In genomic region chr5:37458236-37458635, GRCm38 (mm10) we compare ENCODE assay signal across 26 mouse cellular contexts.
DNase-seq lines count a peak whose midpoint lies in the region; ATAC-seq lines count a peak whose summit lies in the region.
"Had no signal": no experiment of that assay in that cellular context is flagged by ENCODE, and none has a peak within 500 bp of the region (broad histone marks: within the 10 kb centered on the region; RNA-seq: fewer than 3 reads in every experiment).

No protein-coding gene starts in this region.

- no peaks in the 10 kb centered on the region for H3K4me1 ChIP-seq in kidney, embryonic 14.5 days (ENCODE audit: control insufficient read depth, insufficient read depth, low read length)
- no peaks in the 10 kb centered on the region for H3K4me1 ChIP-seq in kidney, embryonic 15.5 days
- H3K4me1 ChIP-seq in liver, embryonic 12.5 days: peaks cover 16% of the 10 kb centered on the region; the same call in 1 of the 2 replicates
- H3K4me1 ChIP-seq in intestine, embryonic 16.5 days (ENCODE audit: control insufficient read depth, insufficient read depth, low read length): 0 out of 2 replicates have a peak, but pooled peaks cover 2% of the 10 kb centered on the region
- H3K4me1 ChIP-seq in liver, embryonic 15.5 days (replicated peaks): peaks cover 27% of the 10 kb centered on the region
- H3K4me1 ChIP-seq: embryonic facial prominence, embryonic 12.5 days; embryonic facial prominence, embryonic 15.5 days; forebrain, embryonic 12.5 days; hindbrain, embryonic 10.5 days; hindbrain, embryonic 13.5 days had no signal

- H3K4me2 ChIP-seq in kidney, embryonic 14.5 days (replicated peaks; ENCODE audit: low read depth, low read length): no peak overlapping the region
- no peak overlapping the region for H3K4me2 ChIP-seq in kidney, embryonic 15.5 days
- H3K4me2 ChIP-seq in liver, embryonic 12.5 days: no peak overlapping the region
- no peak overlapping the region for H3K4me2 ChIP-seq in intestine, embryonic 16.5 days (ENCODE audit: low read depth, low read length)
- peak overlapping the region; percentile 19; the same call in 1 of the 2 replicates for H3K4me2 ChIP-seq in liver, embryonic 15.5 days
- H3K4me2 ChIP-seq: embryonic facial prominence, embryonic 12.5 days; embryonic facial prominence, embryonic 15.5 days; forebrain, embryonic 12.5 days; heart, embryonic 11.5 days; hindbrain, embryonic 13.5 days had no signal

- H3K4me3 ChIP-seq in kidney, embryonic 14.5 days (ENCODE audit: low read length): no peak overlapping the region
- no peak overlapping the region for H3K4me3 ChIP-seq in kidney, embryonic 15.5 days (replicated peaks)
- no peak overlapping the region for H3K4me3 ChIP-seq in liver, embryonic 12.5 days
- H3K4me3 ChIP-seq in intestine, embryonic 16.5 days (ENCODE audit: low read length): no peak overlapping the region
- no peak overlapping the region for H3K4me3 ChIP-seq in liver, embryonic 15.5 days (replicated peaks)
- H3K4me3 ChIP-seq: embryonic facial prominence, embryonic 12.5 days; embryonic facial prominence, embryonic 15.5 days; forebrain, embryonic 12.5 days; hindbrain, embryonic 10.5 days; hindbrain, embryonic 13.5 days had no signal

- no peak overlapping the region for H3K9ac ChIP-seq in kidney, embryonic 14.5 days (ENCODE audit: low read depth, low read length)
- H3K9ac ChIP-seq in kidney, embryonic 15.5 days: no peak overlapping the region
- no peak overlapping the region for H3K9ac ChIP-seq in liver, embryonic 12.5 days
- H3K9ac ChIP-seq in intestine, embryonic 16.5 days (ENCODE audit: low read depth, low read length): no peak overlapping the region
- H3K9ac ChIP-seq in liver, embryonic 15.5 days: no peak overlapping the region
- H3K9ac ChIP-seq: embryonic facial prominence, embryonic 12.5 days; embryonic facial prominence, embryonic 15.5 days; forebrain, embryonic 12.5 days; hindbrain, embryonic 13.5 days had no signal

- no peak for DNase-seq in liver
- no peak for DNase-seq in cerebellum, adult 9-11 months
- DNase-seq: adrenal gland, postnatal 10 days; adrenal gland, postnatal 36 days; B cell, adult 2 months; cerebellum, adult 18-20 months; cerebellum, adult 9-10 months; cerebellum, postnatal 25 days; gastrocnemius, postnatal 14 days; heart, postnatal 36 days had no signal

- no peak overlapping the region for H3K27ac ChIP-seq in kidney, embryonic 14.5 days (ENCODE audit: low read depth, low read length)
- no peak overlapping the region for H3K27ac ChIP-seq in kidney, embryonic 15.5 days
- peak overlapping the region; percentile 90 for H3K27ac ChIP-seq in liver, embryonic 12.5 days
- no peak overlapping the region for H3K27ac ChIP-seq in intestine, embryonic 16.5 days (ENCODE audit: low read length)
- H3K27ac ChIP-seq in liver, embryonic 15.5 days (replicated peaks): peak overlapping the region; percentile 95
- H3K27ac ChIP-seq: embryonic facial prominence, embryonic 12.5 days; embryonic facial prominence, embryonic 15.5 days; forebrain, embryonic 12.5 days; hindbrain, embryonic 10.5 days; hindbrain, embryonic 13.5 days had no signal

- WGBS in kidney, embryonic 14.5 days: 43% methylated on average over 2 of the region's 2 CpGs
- 49% methylated on average over 2 of the region's 2 CpGs for WGBS in kidney, embryonic 15.5 days
- 53% methylated on average over 2 of the region's 2 CpGs for WGBS in liver, embryonic 12.5 days (ENCODE audit: insufficient replicate concordance)
- WGBS in intestine, embryonic 16.5 days: 62% methylated on average over 2 of the region's 2 CpGs
- 56% methylated on average over 2 of the region's 2 CpGs for whole genome bisulfite sequencing in liver, embryonic 15.5 days (ENCODE audit: insufficient replicate concordance)

- no peaks in the 10 kb centered on the region for H3K27me3 ChIP-seq in kidney, embryonic 14.5 days (ENCODE audit: control insufficient read depth, insufficient read depth, low read length)
- no peaks in the 10 kb centered on the region for H3K27me3 ChIP-seq in kidney, embryonic 15.5 days
- no peaks in the 10 kb centered on the region for H3K27me3 ChIP-seq in liver, embryonic 12.5 days (replicated peaks)
- H3K27me3 ChIP-seq in intestine, embryonic 16.5 days (replicated peaks; ENCODE audit: control insufficient read depth, insufficient read depth, low read length): no peaks in the 10 kb centered on the region
- no peaks in the 10 kb centered on the region for H3K27me3 ChIP-seq in liver, embryonic 15.5 days
- H3K27me3 ChIP-seq: embryonic facial prominence, embryonic 12.5 days; embryonic facial prominence, embryonic 15.5 days; forebrain, embryonic 12.5 days had no signal

- no peaks in the 10 kb centered on the region for H3K36me3 ChIP-seq in kidney, embryonic 14.5 days (ENCODE audit: control insufficient read depth, insufficient read depth, low read length)
- no peaks in the 10 kb centered on the region for H3K36me3 ChIP-seq in kidney, embryonic 15.5 days
- no peaks in the 10 kb centered on the region for H3K36me3 ChIP-seq in liver, embryonic 12.5 days
- H3K36me3 ChIP-seq in intestine, embryonic 16.5 days (ENCODE audit: control insufficient read depth, insufficient read depth, low read length): no peaks in the 10 kb centered on the region
- H3K36me3 ChIP-seq in liver, embryonic 15.5 days (replicated peaks): no peaks in the 10 kb centered on the region
- H3K36me3 ChIP-seq: embryonic facial prominence, embryonic 15.5 days; forebrain, embryonic 12.5 days; G1E; hindbrain, embryonic 10.5 days had no signal

- 0 out of 2 replicates have a peak, but pooled peaks have one; percentile 46 for ATAC-seq in kidney, embryonic 14.5 days (ENCODE audit: low FRiP score, low TSS enrichment)
- no peak for ATAC-seq in kidney, embryonic 15.5 days (replicated peaks; ENCODE audit: low FRiP score)
- no peak for ATAC-seq in liver, embryonic 12.5 days
- peak; percentile 78 for ATAC-seq in intestine, embryonic 16.5 days
- no peak for ATAC-seq in liver, embryonic 15.5 days (ENCODE audit: insufficient read depth)
- ATAC-seq in inflammation-experienced regulatory T-cells, adult 6 months: no peak
- ATAC-seq: forebrain, embryonic 16.5 days; hindbrain, embryonic 16.5 days; Patski had no signal

- H3K9me3 ChIP-seq in kidney, embryonic 14.5 days (ENCODE audit: control insufficient read depth, low read length): no peaks in the 10 kb centered on the region
- no peaks in the 10 kb centered on the region for H3K9me3 ChIP-seq in kidney, embryonic 15.5 days (replicated peaks)
- no peaks in the 10 kb centered on the region for H3K9me3 ChIP-seq in liver, embryonic 12.5 days (replicated peaks)
- H3K9me3 ChIP-seq in intestine, embryonic 16.5 days (ENCODE audit: control insufficient read depth, low read length): no peaks in the 10 kb centered on the region
- no peaks in the 10 kb centered on the region for H3K9me3 ChIP-seq in liver, embryonic 15.5 days (replicated peaks)
- H3K9me3 ChIP-seq: embryonic facial prominence, embryonic 12.5 days; embryonic facial prominence, embryonic 15.5 days; forebrain, embryonic 12.5 days; hindbrain, embryonic 10.5 days; hindbrain, embryonic 13.5 days had no signal

Comparison
In these comparisons a context has a peak if more than half of its experiments do, and no peak if none do; other contexts are left out.
1. ATAC-seq: peak in kidney, embryonic 14.5 days (single experiment) and intestine, embryonic 16.5 days (single experiment); none in kidney, embryonic 15.5 days (single experiment), liver, embryonic 12.5 days (single experiment), liver, embryonic 15.5 days (single experiment) and inflammation-experienced regulatory T-cells, adult 6 months (single experiment).
2. H3K27ac ChIP-seq: peak in liver, embryonic 12.5 days (single experiment) and liver, embryonic 15.5 days (single experiment); none in kidney, embryonic 14.5 days (single experiment), kidney, embryonic 15.5 days (single experiment) and intestine, embryonic 16.5 days (single experiment).